Mouse (Mus musculus) hindbrain, embryonic 13.5 days (tissue): ENCODE results near the gene Igsf3. TPM values are rescaled to one million over a fixed set of nuclear protein-coding genes. Genes with fewer than 3 reads are reported as not detected.

ENCODE experiments used
- ATAC-seq: fragments of 200-750 bp; cut with Nextera tagmentation; 2 replicates; pipeline ENCODE4 v1.8.0; 2017; ENCODE audit warnings: moderate TSS enrichment; ENCODE audit not compliant: low FRiP score
- H3K27ac ChIP-seq: fragments of 300-500 bp; sonication (generic); 2 replicates; pipeline ENCODE4 v1.5.1; 2015; ENCODE audit warnings: inconsistent platforms, mild to moderate bottlenecking, moderate library complexity
- H3K27me3 ChIP-seq: fragments of 300-500 bp; sonication (generic); 2 replicates; pipeline ENCODE4 v1.6.1; 2015; ENCODE audit warnings: mild to moderate bottlenecking, inconsistent platforms
- H3K36me3 ChIP-seq: fragments of 300-500 bp; sonication (generic); 2 replicates; pipeline ENCODE4 v1.6.1; 2015; ENCODE audit warnings: mild to moderate bottlenecking, inconsistent platforms
- H3K4me1 ChIP-seq: fragments of 300-500 bp; sonication (generic); replicated peaks from 2 replicates; pipeline ENCODE4 v1.6.1; 2015; ENCODE audit warnings: inconsistent platforms
- H3K4me2 ChIP-seq: fragments of 300-500 bp; sonication (generic); 2 replicates; pipeline ENCODE4 v1.6.1; 2015; ENCODE audit warnings: inconsistent platforms, mild to moderate bottlenecking, moderate library complexity
- H3K4me3 ChIP-seq: fragments of 300-500 bp; sonication (generic); 2 replicates; pipeline ENCODE4 v1.5.1; 2015; ENCODE audit warnings: mild to moderate bottlenecking, inconsistent platforms
- H3K9ac ChIP-seq: fragments of 300-500 bp; sonication (generic); 2 replicates; pipeline ENCODE4 v1.6.1; 2015; ENCODE audit warnings: mild to moderate bottlenecking, inconsistent platforms
- H3K9me3 ChIP-seq: fragments of 300-500 bp; sonication (generic); 2 replicates; pipeline ENCODE4 v1.6.1; 2016; ENCODE audit warnings: inconsistent platforms
- WGBS: fragments of 180-500 bp; shearing (Covaris S2); methylation state at CpG from one replicate; pipeline ENCODE4 v1.1.7; 2015; 5-methylcytosine and 5-hydroxymethylcytosine counted together
- polyA plus RNA-seq: library from polyadenylated mRNA; unstranded; fragments of >200 nt; fragmentation: Nextera tagmentation; extraction: Ambion mirVana; gene quantifications from 2 replicates; pipeline ENCODE4 v1.2.1, GENCODE M21; 2015

The Igsf3 gene
- polyA plus RNA-seq, 1 experiment from 2014 or later = 87.9 TPM

DNA sequence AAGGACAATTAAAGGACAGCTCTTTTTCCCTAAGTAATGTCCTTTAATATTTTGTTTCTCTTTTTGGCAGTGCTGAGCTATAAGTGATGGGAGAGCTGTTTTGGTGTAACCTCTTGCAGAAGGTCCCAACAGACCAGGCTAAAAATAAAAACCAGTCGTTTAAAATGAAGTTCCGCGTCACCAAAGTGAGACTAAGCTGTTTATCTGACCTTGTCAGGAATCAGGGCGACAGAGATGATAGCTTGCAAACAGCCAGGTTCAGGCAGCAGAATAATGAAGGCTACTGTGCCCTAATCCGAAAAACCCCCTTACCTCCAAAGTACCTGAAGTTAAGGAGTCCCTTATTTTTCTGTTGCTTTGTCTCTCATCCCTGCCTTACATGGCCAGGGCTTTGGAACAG lies 21.2 kb upstream of the Igsf3 start:
- Histone ChIP-seq H3K9me3 (0 out of 2 replicates have a peak, but pooled peaks cover 7% of the 10 kb centered on the region), H3K27ac (no peak overlapping the region; the same call in 1 of the 2 replicates), H3K4me3 (no peak overlapping the region), H3K4me2 (no peak overlapping the region), H3K4me1 (peaks cover 15% of the 10 kb centered on the region), H3K36me3 (no peaks in the 10 kb centered on the region), H3K27me3 (no peaks in the 10 kb centered on the region), H3K9ac (no peak overlapping the region; the same call in 1 of the 2 replicates)
- no peak for ATAC-seq
- 74% methylated on average over 5 of the region's 5 CpGs for WGBS

DNA sequence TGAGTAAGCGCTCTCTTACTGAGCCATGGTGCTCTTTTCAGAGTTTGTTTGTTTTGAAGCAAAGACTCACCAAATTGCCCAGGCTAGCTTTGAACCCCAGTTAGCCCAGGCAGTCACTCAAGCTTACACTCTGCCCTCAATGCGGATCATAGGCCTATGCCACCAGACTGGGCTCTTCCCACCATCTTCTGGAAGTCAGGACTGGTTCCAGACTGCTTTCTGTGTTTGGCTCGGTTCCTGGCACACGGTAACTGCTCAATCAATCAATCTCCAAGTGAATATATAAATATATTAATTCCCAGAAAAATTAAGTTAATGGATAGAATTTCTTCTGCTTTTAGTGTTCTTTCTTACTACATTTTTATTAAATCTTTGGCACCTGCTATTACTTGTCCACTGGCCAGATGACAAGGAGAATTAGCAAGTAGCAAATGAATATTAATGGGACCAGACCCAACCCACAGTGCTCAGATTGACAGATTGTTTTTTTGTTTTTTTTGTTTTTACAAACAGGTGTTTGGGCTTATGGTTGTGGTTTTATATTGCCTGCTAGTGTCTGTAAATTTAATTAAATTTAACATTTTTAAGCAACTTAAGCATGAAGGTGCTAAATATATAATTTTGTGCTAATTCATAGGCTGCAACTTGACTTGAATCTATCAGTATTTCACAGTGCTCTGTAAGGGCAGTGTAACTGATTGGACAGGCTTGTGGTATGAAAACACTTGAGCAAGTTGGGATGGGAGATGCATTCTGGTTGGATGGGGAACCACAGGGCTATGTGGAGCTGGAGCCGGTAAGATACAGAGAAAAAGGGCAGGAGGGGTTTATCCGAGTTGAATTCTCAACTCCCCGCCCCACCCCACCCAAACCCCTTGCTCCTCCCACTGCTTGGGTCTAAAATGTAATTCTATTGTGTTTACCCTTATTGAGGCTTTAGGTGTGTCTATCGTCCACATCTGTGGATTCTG lies 20.0 kb upstream of the Igsf3 start:
- Histone ChIP-seq H3K27me3 (no peaks in the 10 kb centered on the region), H3K9ac (no peak overlapping the region), H3K4me3 (no peak overlapping the region), H3K4me2 (no peak overlapping the region), H3K9me3 (0 out of 2 replicates have a peak, but pooled peaks cover 7% of the 10 kb centered on the region), H3K27ac (no peak overlapping the region), H3K4me1 (peaks cover 9% of the 10 kb centered on the region), H3K36me3 (no peaks in the 10 kb centered on the region)
- WGBS = 78% methylated on average over 8 of the region's 8 CpGs
- ATAC-seq = no peak

DNA sequence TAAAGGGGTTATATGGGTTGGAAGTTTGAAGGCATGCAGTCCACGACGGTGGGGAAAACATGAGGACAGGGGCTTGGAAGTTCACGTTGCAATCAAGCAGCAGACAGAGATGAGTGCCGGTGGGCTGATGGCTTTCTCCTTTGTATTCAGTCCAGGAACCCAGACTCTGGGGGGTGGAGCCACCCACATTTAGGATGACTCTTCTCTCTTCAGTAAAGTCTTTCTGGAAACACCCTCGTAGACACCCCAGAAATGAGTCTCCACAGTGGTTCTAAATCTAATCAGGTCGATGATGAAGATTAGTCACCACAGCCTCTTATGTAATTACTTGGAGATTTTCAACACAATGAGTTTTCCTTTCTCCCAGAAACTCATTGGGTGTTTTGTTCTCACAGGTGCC lies 16.1 kb upstream of the Igsf3 start:
- 93% methylated on average over 6 of the region's 6 CpGs for WGBS

DNA sequence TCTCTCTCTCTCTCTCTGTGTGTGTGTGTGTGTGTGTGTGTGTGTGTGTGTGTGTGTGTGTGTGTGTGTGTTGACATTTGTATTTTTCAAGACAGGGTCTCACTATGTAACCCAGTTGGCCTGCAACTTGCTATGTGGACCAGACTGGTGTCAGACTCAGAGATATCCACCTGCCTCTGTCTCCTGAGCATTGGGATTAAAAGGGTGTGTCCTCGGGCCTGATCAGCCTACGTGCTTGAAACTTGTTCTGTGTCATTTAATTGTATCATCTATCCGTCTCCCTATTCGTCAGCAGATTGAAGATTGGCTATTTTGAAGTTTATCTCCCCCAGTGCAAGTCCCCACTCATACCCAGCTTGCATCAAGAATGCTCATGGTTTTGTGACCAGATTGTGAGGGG lies 14.5 kb upstream of the Igsf3 start:
- 93% methylated on average over 4 of the region's 4 CpGs for WGBS
- H3K4me2 ChIP-seq = no peak overlapping the region
- no peaks in the 10 kb centered on the region for H3K27me3 ChIP-seq
- H3K9me3 ChIP-seq = no peaks in the 10 kb centered on the region
- H3K9ac ChIP-seq = no peak overlapping the region
- no peak overlapping the region for H3K27ac ChIP-seq
- peaks cover 19% of the 10 kb centered on the region for H3K4me1 ChIP-seq
- ATAC-seq = no peak
- no peak overlapping the region for H3K4me3 ChIP-seq
- H3K36me3 ChIP-seq = no peaks in the 10 kb centered on the region

More for the DNA sequence above, 16.1 kb upstream of the Igsf3 start:
- Histone ChIP-seq H3K9me3 (no peaks in the 10 kb centered on the region), H3K4me3 (no peak overlapping the region), H3K27ac (no peak overlapping the region), H3K4me2 (no peak overlapping the region), H3K27me3 (no peaks in the 10 kb centered on the region), H3K36me3 (no peaks in the 10 kb centered on the region), H3K9ac (no peak overlapping the region), H3K4me1 (peaks cover 19% of the 10 kb centered on the region)
- no peak for ATAC-seq

DNA sequence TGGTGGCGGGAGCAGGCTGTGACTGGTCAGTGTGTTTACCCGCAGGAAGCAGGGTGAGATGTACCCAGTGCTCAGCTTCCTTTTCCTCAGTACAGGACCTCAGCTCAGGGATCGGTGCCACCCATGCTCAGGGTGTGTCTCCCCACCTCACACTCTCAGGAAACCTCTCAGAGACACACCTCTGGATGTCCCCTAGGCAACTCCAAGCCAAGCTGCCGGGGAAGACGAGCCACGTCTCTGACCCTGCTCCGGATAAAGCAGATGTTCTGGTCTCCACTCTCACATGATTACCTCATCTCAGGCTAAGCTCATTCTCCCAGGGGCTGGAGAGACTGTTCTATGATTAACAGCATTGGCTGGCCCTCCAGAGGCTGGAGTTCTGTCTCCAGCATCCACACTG lies 13.3 kb upstream of the Igsf3 start:
- H3K27me3 ChIP-seq = no peaks in the 10 kb centered on the region
- no peaks in the 10 kb centered on the region for H3K36me3 ChIP-seq
- peaks cover 19% of the 10 kb centered on the region for H3K4me1 ChIP-seq
- ATAC-seq = no peak
- no peaks in the 10 kb centered on the region for H3K9me3 ChIP-seq
- WGBS = 85% methylated on average over 7 of the region's 7 CpGs
- H3K4me2 ChIP-seq = no peak overlapping the region
- no peak overlapping the region for H3K4me3 ChIP-seq
- no peak overlapping the region for H3K9ac ChIP-seq
- H3K27ac ChIP-seq = no peak overlapping the region

DNA sequence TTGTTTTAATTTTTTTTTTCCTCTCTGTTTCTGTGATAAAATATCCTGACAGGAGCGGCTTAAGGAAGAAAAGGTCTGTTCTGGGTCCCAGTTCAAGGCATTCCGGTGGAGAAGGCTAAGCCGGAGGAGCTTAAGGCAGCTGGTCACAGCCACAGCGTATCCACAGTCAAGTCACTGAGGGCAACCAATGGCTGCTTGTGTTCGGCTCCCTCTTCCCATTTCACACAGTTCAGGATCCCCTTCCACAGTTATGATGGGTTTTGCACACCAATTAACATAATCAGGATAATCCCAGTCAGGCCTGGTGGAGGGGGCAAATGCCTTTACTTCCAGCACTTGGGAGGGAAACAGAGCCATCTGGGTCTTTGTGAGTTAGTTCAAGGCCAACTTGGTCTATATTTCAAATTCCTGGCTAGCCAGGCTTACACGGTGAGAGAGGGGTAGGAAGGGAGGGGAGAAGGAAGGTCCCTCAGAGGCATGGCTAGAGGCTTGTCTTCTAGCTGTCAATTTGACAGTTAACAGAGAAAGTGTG lies 11.7 kb upstream of the Igsf3 start:
- ATAC-seq = no peak
- Histone ChIP-seq H3K4me3 (no peak overlapping the region), H3K4me2 (no peak overlapping the region), H3K36me3 (no peaks in the 10 kb centered on the region), H3K4me1 (peaks cover 29% of the 10 kb centered on the region), H3K27me3 (no peaks in the 10 kb centered on the region), H3K27ac (peak overlapping the region; percentile 55; the same call in 1 of the 2 replicates), H3K9me3 (no peaks in the 10 kb centered on the region), H3K9ac (no peak overlapping the region)
- 62% methylated on average over 6 of the region's 6 CpGs for WGBS

DNA sequence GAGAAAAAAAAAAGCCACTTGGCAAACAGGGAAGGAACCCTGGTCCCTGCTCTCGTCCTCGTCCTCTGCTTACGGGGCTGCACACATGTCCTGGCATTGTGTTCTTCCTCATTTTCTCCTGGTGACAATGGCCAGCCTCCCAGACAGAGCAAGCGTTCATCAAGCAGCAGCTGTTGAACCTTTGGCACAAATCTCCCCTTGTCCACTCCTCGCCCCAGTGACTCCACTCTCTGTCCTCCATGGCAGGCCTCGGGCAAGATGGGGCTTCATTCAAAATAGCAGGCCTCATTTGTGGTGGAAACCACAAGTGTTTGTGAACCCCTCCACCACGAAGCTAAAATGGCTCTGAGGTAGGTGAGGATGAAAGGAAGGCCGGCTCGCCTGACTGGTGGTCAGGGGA lies 11.0 kb upstream of the Igsf3 start:
- no peak for ATAC-seq
- WGBS = 27% methylated on average over 9 of the region's 9 CpGs
- H3K27ac ChIP-seq = no peak overlapping the region

DNA sequence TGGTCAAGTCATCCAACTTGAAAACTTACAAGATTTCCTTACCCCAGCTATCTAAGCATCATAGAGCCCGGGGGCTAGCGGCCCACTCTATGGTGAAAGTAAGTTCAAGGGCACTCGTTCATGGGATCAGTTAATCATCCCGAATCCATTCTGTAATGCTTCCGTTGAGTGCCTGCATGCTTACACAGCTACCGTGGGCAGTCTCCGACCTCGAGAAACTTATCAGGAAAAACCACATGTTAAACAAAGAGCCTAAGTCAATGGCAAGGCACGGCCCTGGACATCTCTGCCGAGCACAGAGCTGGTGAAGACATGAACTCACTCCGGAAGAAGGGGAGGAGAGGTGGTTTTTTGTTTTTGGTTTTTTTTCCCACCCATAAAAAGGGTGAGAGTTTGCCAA lies 9.5 kb upstream of the Igsf3 start:
- no peak overlapping the region for H3K4me2 ChIP-seq
- WGBS = 80% methylated on average over 11 of the region's 11 CpGs
- H3K9me3 ChIP-seq = no peaks in the 10 kb centered on the region
- no peaks in the 10 kb centered on the region for H3K36me3 ChIP-seq
- ATAC-seq = no peak
- H3K4me3 ChIP-seq = no peak overlapping the region
- H3K9ac ChIP-seq = no peak overlapping the region
- H3K4me1 ChIP-seq = peaks cover 29% of the 10 kb centered on the region
- H3K27me3 ChIP-seq = no peaks in the 10 kb centered on the region
- H3K27ac ChIP-seq = no peak overlapping the region

More for the DNA sequence above, 11.0 kb upstream of the Igsf3 start:
- Histone ChIP-seq H3K4me1 (peaks cover 29% of the 10 kb centered on the region), H3K9me3 (no peaks in the 10 kb centered on the region), H3K36me3 (no peaks in the 10 kb centered on the region), H3K4me3 (no peak overlapping the region), H3K4me2 (no peak overlapping the region), H3K27me3 (no peaks in the 10 kb centered on the region), H3K9ac (no peak overlapping the region)

DNA sequence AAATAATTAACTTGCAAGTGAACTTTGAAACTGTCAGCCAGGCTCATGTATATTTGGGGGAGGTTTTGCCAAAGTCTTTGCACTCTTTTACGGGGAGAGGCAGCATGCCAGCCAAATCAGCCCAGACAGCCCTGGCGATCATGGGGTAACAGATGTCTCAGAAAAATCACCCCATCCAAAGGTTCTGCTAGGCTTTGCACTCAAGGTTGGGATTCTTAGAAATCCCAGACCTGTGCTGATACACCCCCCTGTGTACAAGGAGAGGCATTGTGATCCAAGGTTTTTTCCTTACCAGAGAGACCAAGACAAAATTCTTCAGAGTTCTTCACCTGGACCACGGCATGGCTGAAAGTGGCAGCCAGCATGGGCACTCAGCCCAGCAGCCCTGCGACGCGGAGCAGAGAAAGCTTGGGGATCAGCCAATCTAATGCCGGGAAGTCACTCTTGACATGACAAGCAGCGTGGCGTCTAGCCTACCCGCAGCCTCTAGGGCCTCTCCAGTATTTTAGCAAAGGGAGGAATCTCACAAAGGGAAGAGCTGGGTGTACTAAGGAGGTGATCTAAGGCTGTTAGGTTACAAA lies 7.5 kb upstream of the Igsf3 start:
- Histone ChIP-seq H3K27ac (0 out of 2 replicates have a peak overlapping the region, but pooled peaks have one; percentile 23), H3K9me3 (no peaks in the 10 kb centered on the region), H3K4me2 (no peak overlapping the region), H3K27me3 (0 out of 2 replicates have a peak, but pooled peaks cover 3% of the 10 kb centered on the region), H3K9ac (no peak overlapping the region), H3K4me3 (no peak overlapping the region), H3K4me1 (peaks cover 29% of the 10 kb centered on the region), H3K36me3 (no peaks in the 10 kb centered on the region)
- 45% methylated on average over 10 of the region's 10 CpGs for WGBS
- ATAC-seq = no peak; the same call in 1 of the 2 replicates

DNA sequence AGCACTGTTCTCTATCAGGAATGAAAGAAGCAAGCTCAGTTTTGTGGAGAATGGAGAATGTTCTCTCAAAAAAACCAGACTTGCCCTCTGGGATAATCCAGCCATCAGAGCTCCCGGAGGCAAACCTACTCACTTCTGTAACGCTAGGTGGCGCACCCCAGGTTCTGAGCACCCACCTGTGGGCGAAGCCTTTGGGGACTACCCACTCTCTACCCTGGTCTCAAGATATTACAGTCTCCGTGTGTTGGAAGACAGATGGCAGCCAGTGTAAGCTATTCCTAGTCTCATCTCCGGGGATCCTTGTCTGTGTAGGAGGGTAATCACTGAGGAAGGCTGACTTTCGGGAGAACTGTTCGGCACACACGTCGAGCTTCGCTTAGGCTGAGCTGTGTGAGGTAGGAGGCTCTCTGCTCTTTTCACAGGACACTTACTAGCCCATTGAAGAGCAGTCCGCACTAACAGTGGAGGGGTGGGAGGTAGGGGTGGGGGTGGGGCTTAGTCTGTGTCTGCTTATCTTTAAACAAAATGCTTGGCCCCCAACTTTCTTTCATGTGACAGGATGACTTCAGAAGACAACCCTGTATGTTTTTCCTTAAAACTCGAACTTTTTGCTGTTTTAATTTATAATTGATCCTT lies 4.4 kb upstream of the Igsf3 start:
- H3K4me2 ChIP-seq = no peak overlapping the region
- H3K9ac ChIP-seq = no peak overlapping the region
- 38% methylated on average over 13 of the region's 13 CpGs for WGBS
- peaks cover 13% of the 10 kb centered on the region for H3K4me1 ChIP-seq
- H3K36me3 ChIP-seq = no peaks in the 10 kb centered on the region
- H3K9me3 ChIP-seq = no peaks in the 10 kb centered on the region
- ATAC-seq = no peak
- H3K4me3 ChIP-seq = no peak overlapping the region
- H3K27me3 ChIP-seq = 0 out of 2 replicates have a peak, but pooled peaks cover 3% of the 10 kb centered on the region
- no peak overlapping the region for H3K27ac ChIP-seq

DNA sequence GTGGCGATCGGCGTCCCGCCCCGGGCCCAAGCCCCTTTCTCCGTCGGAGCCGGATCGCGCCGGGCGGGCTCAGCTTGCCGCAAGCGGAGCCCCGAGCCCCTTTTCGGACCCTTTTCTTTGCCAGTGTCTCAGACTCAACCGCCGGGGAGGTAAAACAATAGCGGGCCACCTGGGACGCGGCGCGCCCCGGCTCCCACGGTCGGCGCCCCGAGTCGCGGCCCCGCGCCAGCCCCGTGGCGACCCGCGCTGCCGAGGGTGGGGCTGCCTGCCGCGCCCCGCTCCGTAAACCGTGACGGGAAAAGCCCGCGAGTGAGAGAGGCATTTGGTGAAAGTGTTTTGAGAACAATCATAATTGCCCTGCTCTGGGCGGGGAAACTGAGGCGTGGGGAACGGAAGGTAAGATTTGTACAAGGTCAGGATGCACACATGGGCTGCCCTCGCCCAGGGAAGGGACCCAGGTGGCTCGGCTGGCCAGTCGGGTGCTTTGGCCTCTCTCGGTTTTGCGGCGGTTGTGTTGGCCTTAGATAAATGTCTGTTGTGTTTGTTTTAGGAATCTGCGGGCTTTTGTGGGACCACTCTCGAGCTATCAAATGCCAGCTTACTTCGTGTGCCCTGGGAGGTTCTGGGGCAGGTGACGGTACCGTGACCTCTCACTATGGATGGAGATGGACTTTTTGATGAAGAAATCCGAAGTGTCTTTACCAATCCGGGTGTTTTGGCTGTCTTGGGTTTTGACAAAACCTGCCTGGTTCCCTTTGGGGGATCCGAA lies 557 bp downstream of the Igsf3 start:
- H3K36me3 ChIP-seq = no peaks in the 10 kb centered on the region
- H3K9me3 ChIP-seq = no peaks in the 10 kb centered on the region
- under 1% methylated on average over 55 of the region's 62 CpGs for WGBS
- H3K9ac ChIP-seq = peak overlapping the region; percentile 97
- ATAC-seq = peak; percentile 23; the same call in 1 of the 2 replicates
- H3K4me3 ChIP-seq = peak overlapping the region; percentile 85
- 0 out of 2 replicates have a peak, but pooled peaks cover 3% of the 10 kb centered on the region for H3K27me3 ChIP-seq
- peak overlapping the region; percentile 89 for H3K4me2 ChIP-seq
- peak overlapping the region; percentile 90 for H3K27ac ChIP-seq
- H3K4me1 ChIP-seq = peaks cover 51% of the 10 kb centered on the region
